Mouse (Mus musculus) lung, embryonic 16.5 days (tissue): ENCODE measurements at regions not wholly inside any gene's neighbourhood (a gene's known extent, or its start where the extent isn't known, plus 50 kb on each side); places are given as distances from the start of the nearest gene placed in this dataset.

Source experiments
- ATAC-seq: fragments of 200-750 bp; cut with Nextera tagmentation; 2 replicates; pipeline ENCODE4 v1.8.0; 2017; ENCODE audit warnings: low read depth, mild to moderate bottlenecking, moderate library complexity
- H3K27ac ChIP-seq: fragments of 300-500 bp; sonication (generic); 2 replicates; pipeline ENCODE4 v1.5.1; 2014; ENCODE audit warnings: mild to moderate bottlenecking, control low read depth, low read length
- H3K27me3 ChIP-seq: fragments of 300-500 bp; sonication (generic); 2 replicates; pipeline ENCODE4 v1.6.1; 2014; ENCODE audit warnings: low read depth, low read length, mixed read lengths; ENCODE audit not compliant: control insufficient read depth, insufficient read depth
- H3K36me3 ChIP-seq: fragments of 300-500 bp; sonication (generic); 2 replicates; pipeline ENCODE4 v1.6.1; 2014; ENCODE audit warnings: low read length; ENCODE audit not compliant: control insufficient read depth, insufficient read depth
- H3K4me1 ChIP-seq: fragments of 300-500 bp; sonication (generic); replicated peaks from 2 replicates; pipeline ENCODE4 v1.6.1; 2014; ENCODE audit warnings: low read length, mixed read lengths; ENCODE audit not compliant: control insufficient read depth, insufficient read depth
- H3K4me2 ChIP-seq: fragments of 300-500 bp; sonication (generic); 2 replicates; pipeline ENCODE4 v1.6.1; 2014; ENCODE audit warnings: low read depth, low read length, control low read depth
- H3K4me3 ChIP-seq: fragments of 300-500 bp; sonication (generic); 2 replicates; pipeline ENCODE4 v1.5.1; 2014; ENCODE audit warnings: mild to moderate bottlenecking, low read length, control low read depth
- H3K9ac ChIP-seq: fragments of 300-500 bp; sonication (generic); 2 replicates; pipeline ENCODE4 v1.6.1; 2014; ENCODE audit warnings: low read length, control low read depth
- H3K9me3 ChIP-seq: fragments of 300-500 bp; sonication (generic); 2 replicates; pipeline ENCODE4 v1.6.1; 2016; ENCODE audit warnings: low read length; ENCODE audit not compliant: control insufficient read depth
- WGBS: fragments of 180-500 bp; shearing (Covaris S2); extraction: QIAGEN DNeasy Blood & Tissue Kit; methylation state at CpG from one replicate; pipeline ENCODE4 v1.1.7; 2014; 5-methylcytosine and 5-hydroxymethylcytosine counted together

DNA sequence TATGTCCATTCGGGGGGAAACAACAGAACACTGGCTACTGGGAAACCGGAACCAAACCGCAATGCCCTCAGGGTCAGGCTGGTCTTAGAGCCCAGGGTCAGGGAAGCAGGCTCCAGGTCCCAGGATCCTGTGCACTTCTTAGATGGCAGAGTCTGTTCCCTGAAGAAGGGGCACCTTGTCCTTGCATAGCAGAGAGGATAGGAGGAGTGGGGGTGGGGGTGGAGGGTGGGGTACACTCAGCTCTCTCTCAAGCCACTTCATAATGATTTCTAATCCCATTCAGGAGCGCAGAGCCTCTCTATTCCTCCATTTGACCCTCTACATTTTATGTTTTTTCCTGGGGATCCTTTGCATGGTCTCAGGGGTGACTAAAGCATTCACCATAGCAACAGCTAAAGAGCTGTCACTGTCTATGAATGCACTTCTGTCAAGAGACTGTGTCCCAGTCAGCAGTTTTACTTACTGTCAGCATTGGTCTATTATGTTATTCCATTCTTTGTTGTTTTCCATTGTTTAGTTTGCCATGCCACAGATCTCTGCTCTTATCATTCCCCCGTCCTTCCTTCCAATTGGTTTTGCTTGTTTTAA is 64.2 kb upstream of the Gm17728 start:
- Histone ChIP-seq H3K4me3 (no peak overlapping the region), H3K36me3 (no peaks in the 10 kb centered on the region), H3K9ac (no peak overlapping the region), H3K27ac (no peak overlapping the region), H3K4me1 (no peaks in the 10 kb centered on the region), H3K27me3 (no peaks in the 10 kb centered on the region), H3K4me2 (no peak overlapping the region), H3K9me3 (no peaks in the 10 kb centered on the region)
- WGBS = 82% methylated on average over 5 of the region's 5 CpGs
- no peak for ATAC-seq
